Mouse (Mus musculus): Measurements from ENCODE around the gene Ehmt1.

Gene Ehmt1

GRCm38 (mm10) chr2:24805621-24806020 lies 113.8 kb downstream of the Ehmt1 start:
- DNase-seq (ENCODE audit: low read depth, low spot score): no peak

DNA sequence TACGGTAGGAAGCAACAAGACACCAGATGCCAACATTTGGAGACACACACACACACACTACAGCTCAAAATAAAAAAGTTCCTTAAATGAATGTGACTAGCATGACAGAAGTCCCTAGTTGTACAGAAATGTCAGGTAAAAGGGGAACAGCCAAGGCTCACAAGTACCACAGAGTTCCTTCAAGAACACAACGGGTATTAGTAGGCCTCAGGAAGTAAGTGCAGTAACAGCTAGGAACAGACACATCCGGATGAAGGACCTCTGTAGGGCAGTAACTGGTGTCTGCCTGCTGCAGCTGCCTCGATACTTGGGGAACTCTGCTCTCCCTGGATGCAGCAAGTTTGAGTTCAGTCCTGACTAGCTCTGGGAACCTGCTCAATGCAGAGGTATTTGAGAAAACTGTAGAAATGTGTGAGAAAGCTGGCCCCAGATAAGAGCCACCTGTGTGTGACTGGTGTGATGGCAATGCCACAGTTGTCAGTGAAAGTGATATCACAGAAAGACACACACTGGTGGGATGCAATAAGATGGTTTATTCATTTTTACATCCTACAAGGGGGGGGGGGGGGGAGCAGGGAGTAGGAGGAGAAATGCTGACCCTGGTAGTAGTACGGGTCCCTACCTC lies 122.5 kb downstream of the Ehmt1 start:
- no peak for DNase-seq (ENCODE audit: low read depth, low spot score)

- DNase-seq (ENCODE audit: low read depth, low spot score): peak; percentile 37
These were observed 132.2 kb downstream of the Ehmt1 start for GRCm38 (mm10) chr2:24787250-24787649.

GRCm38 (mm10) chr2:24781253-24781652 lies 138.2 kb downstream of the Ehmt1 start:
- DNase-seq (ENCODE audit: low read depth, low spot score): no peak

GRCm38 (mm10) chr2:24776831-24777230 lies 142.6 kb downstream of the Ehmt1 start:
- DNase-seq (ENCODE audit: low read depth, low spot score): no peak

GRCm38 (mm10) chr2:24775951-24776587 lies 143.3 kb downstream of the Ehmt1 start:
- no peak for DNase-seq (ENCODE audit: low read depth, low spot score)

DNA sequence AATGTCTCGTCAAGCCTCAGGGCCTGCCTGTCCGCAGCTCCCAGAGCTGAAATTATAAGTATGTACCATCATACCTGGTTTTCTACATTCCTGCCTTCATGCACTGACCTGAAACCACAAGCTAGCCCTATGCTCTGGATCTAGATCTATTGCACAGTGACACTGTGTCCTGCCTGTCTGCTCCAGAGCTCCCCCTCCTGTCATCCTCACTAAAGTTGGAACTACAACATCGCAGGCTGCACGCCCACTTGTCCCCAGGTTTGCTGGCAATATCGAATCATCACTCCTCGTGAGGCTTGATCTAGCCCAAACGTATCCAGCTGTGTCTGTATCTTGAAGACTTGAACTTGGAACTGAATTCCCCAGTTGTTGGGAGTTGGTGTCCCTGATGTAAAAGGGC lies 144.6 kb downstream of the Ehmt1 start:
- DNase-seq (ENCODE audit: low read depth, low spot score): no peak

DNA sequence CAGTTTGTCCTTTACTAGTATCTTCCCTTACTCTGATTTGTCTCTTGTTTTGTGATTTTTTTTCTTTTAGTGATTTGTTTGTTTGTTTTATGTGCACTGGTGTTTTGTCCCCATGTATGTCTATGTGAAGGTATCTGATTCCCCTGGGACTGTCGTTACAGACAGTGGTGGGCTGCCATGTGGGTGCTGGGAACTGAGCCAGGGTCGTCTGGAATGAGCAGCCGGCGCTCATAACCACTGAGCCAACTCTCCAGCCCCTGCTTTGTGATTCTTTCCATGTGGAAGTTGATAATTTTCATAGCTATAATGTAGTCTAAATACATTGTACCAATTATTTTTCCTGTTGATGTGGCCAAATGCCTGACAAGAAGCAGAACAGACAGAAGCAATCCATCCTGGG lies 148.6 kb downstream of the Ehmt1 start:
- DNase-seq (ENCODE audit: low read depth, low spot score): no peak

DNA sequence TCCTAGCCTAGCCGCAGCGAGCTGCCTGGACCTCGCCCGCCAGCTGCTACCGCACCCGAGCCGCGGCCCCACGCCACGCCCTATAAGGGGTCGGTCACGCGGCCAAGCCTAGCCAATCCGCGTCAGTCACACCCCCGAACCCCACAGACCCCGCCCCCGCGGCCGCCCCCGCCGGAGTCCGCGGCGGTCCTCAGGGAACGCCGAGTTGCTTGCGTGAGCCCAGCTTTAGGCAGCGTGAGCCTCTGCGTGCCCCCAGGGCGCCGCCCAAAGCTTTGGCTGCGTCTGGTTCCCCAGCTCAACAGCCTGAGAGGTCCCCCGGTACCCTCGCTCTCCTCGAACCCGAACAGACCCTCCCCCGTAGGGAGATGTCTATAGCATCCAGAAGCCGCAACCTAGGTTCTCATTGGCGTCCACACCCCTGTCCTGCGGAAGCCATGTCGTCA lies 156.3 kb downstream of the Ehmt1 start, which contains the start of gene Cacna1b:
Gene Cacna1b (minus strand): TSS at position 38 of the 443 bp plus-strand sequence.
- DNase-seq (ENCODE audit: low read depth, low spot score): peak; percentile 67

DNA sequence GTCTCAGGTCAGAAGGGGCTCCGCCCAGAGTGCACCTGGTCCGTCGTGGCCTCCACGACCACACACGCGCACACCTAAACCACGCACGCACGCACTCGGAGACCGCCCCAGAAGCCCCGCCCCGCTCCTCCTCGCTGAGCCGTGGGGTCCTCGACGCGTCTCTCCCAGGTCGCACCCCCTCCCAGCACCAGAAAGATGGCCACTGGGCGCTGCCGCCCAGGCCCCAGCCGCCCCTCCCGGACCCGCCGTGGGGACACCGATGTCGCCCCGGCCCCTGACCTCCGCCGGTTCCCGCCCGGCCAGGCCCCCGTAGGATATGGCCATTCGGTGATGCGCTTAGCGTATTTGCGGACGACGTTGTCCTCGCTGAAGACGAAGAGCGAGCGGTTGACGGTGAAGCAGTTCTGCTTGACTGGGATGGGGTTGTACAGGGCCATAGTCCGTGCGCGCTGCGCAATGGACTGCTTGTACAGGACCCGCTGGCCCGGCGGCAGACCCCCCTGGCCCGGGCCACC lies 156.9 kb downstream of the Ehmt1 start:
- DNase-seq (ENCODE audit: low read depth, low spot score): no peak

DNA sequence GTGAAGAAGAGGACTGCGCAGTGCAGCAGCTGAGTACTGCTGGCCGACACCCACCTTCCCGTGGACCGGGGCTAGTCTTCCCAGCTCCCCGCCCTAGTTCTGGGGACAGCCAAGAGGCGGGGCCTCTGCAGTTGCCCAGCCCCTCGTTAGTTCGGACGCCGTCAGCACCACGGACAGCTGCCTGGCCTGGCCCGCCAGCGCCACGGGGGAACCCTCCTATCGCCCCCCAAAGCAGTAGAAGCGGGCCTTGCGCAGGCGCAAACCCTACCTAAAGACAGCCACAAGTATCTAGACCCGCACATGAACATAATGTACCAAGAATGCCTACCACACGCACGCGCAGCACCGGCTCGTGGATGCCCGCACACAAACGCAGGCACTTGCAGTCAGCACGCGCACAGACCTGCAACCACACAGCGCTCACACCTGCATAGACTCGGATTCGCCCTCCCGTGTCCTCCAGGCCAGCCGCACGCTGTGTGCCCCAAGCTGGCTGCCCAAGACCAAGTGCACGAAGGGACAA lies 157.4 kb downstream of the Ehmt1 start:
- peak; percentile 89 for DNase-seq (ENCODE audit: low read depth, low spot score)

DNA sequence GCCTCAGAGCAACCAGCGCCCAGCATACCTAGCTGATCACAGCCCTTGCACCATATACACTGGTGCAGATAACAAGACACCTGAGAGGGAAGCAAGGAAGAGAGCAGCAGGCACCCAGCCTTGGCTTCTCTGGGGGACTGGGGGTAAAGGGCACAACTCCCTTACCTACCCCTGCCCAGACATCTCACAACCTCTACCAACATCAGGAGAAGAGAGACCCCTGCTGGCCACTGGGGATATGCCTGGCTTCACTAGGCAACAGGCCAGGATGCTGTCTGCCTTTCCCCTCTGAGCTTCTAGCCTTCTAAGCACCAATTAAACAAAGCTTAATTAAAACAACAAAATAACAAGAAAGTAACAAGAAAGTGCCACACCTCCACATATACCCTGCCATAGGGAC lies 164.1 kb downstream of the Ehmt1 start:
- peak; percentile 50 for DNase-seq (ENCODE audit: low read depth, low spot score)

GRCm38 (mm10) chr2:24752599-24752998 lies 166.8 kb downstream of the Ehmt1 start:
- no peak for DNase-seq (ENCODE audit: low read depth, low spot score)

GRCm38 (mm10) chr2:24750051-24750450 lies 169.4 kb downstream of the Ehmt1 start:
- DNase-seq (ENCODE audit: low read depth, low spot score): no peak

GRCm38 (mm10) chr2:24747878-24748277 lies 171.5 kb downstream of the Ehmt1 start:
- DNase-seq (ENCODE audit: low read depth, low spot score): no peak
